Mouse (Mus musculus) MEL (cell line): ENCODE results near the gene Myo3b. TPM values are rescaled to one million over a fixed set of nuclear protein-coding genes. Genes with fewer than 3 reads are reported as not detected.

Source experiments
- DNase-seq: peaks from one replicate; pipeline ENCODE4 v3.0.0; 2011; ENCODE audit warnings: low read depth, low spot score
- H3K27ac ChIP-seq: 2 replicates; pipeline ENCODE4 v1.5.1; 2012; ENCODE audit warnings: low read depth, mild to moderate bottlenecking, control low read depth, low read length, moderate library complexity; ENCODE audit not compliant: control insufficient read depth
- H3K27me3 ChIP-seq, 2 experiments: fragments of 150-350 bp in 1 of 2; sonication (generic) in 1 of 2; 2 replicates each; pipeline ENCODE4 v1.6.1; 2012; ENCODE audit warnings: low read length in 2 of 2, mild to moderate bottlenecking in 2 of 2, improper control_type of control experiment in 1 of 2, moderate library complexity in 1 of 2; ENCODE audit not compliant: insufficient read depth in 2 of 2, control insufficient read depth in 1 of 2
- H3K36me3 ChIP-seq, 2 experiments: 2 replicates each; pipeline ENCODE4 v1.6.1; 2012 to 2014; ENCODE audit warnings: low read length in 2 of 2, improper control_type of control experiment in 1 of 2, inconsistent platforms in 1 of 2, mild to moderate bottlenecking in 1 of 2; ENCODE audit not compliant: insufficient read depth in 2 of 2, control insufficient read depth in 1 of 2
- H3K4me1 ChIP-seq, 2 experiments: fragments of 150-350 bp in 1 of 2; sonication (generic) in 1 of 2; 2 replicates each; pipeline ENCODE4 v1.6.1; 2012; ENCODE audit warnings: low read length in 2 of 2, improper control_type of control experiment in 1 of 2, mild to moderate bottlenecking in 1 of 2; ENCODE audit not compliant: insufficient read depth in 2 of 2, control insufficient read depth in 1 of 2
- H3K4me3 ChIP-seq, 2 experiments: fragments of 150-350 bp in 1 of 2; sonication (generic) in 1 of 2; 2 replicates each; pipeline ENCODE4 v1.5.1; 2012; ENCODE audit warnings: low read depth in 2 of 2, low read length in 2 of 2, mild to moderate bottlenecking in 2 of 2, moderate library complexity in 2 of 2, control low read depth in 1 of 2, improper control_type of control experiment in 1 of 2; ENCODE audit not compliant: control insufficient read depth in 1 of 2, insufficient read depth in 1 of 2
- H3K79me2 ChIP-seq: 2 replicates; pipeline ENCODE4 v1.6.1; 2012; ENCODE audit warnings: mild to moderate bottlenecking, low read length, moderate library complexity; ENCODE audit not compliant: control insufficient read depth, poor library complexity, insufficient read depth
- H3K9ac ChIP-seq: 2 replicates; pipeline ENCODE4 v1.6.1; 2012; ENCODE audit warnings: low read depth, mild to moderate bottlenecking, control low read depth, low read length, moderate library complexity; ENCODE audit not compliant: control insufficient read depth, poor library complexity, severe bottlenecking
- H3K9me3 ChIP-seq: fragments of 150-350 bp; sonication (generic); replicated peaks from 2 replicates; pipeline ENCODE4 v1.6.1; 2012; ENCODE audit warnings: mild to moderate bottlenecking, low read length, improper control_type of control experiment, moderate library complexity; ENCODE audit not compliant: insufficient read depth
- BHLHE40 ChIP-seq: IDR thresholded peaks from 2 replicates; pipeline ENCODE4 v1.6.1; 2012; ENCODE audit warnings: low read depth, mild to moderate bottlenecking, inconsistent platforms, low read length, improper control_type of control experiment, borderline replicate concordance
- CHD1 ChIP-seq: IDR thresholded peaks from 2 replicates; pipeline ENCODE4 v1.6.1; 2012; ENCODE audit warnings: low read depth, mild to moderate bottlenecking, inconsistent platforms, low read length, improper control_type of control experiment
- CTCF ChIP-seq, 3 experiments: IDR thresholded peaks in 2 of 3; conservative IDR thresholded peaks in 1 of 3; 2 replicates each; pipeline ENCODE4 v1.5.1; 2011 to 2012; ENCODE audit warnings: low read length in 3 of 3, low read depth in 2 of 3, mild to moderate bottlenecking in 2 of 3, improper control_type of control experiment in 1 of 3, inconsistent platforms in 1 of 3, mixed read lengths in 1 of 3, moderate library complexity in 1 of 3; ENCODE audit not compliant: control insufficient read depth in 1 of 3, insufficient read depth in 1 of 3, poor library complexity in 1 of 3, severe bottlenecking in 1 of 3
- E2F4 ChIP-seq: IDR thresholded peaks from 2 replicates; pipeline ENCODE4 v1.6.1; 2011; ENCODE audit warnings: low read depth, low read length, improper control_type of control experiment, borderline replicate concordance
- ELF1 ChIP-seq: IDR thresholded peaks from 2 replicates; pipeline ENCODE4 v1.6.1; 2014; ENCODE audit warnings: low read depth, mild to moderate bottlenecking, inconsistent platforms, low read length, improper control_type of control experiment, moderate library complexity
- GABPA ChIP-seq: IDR thresholded peaks from 2 replicates; pipeline ENCODE4 v1.6.1; 2012; ENCODE audit warnings: low read depth, mild to moderate bottlenecking, inconsistent platforms, low read length, improper control_type of control experiment, moderate library complexity
- GATA1 ChIP-seq: IDR thresholded peaks from 2 replicates; pipeline ENCODE4 v1.6.1; 2011; ENCODE audit warnings: low read depth, low read length, improper control_type of control experiment
- HCFC1 ChIP-seq: IDR thresholded peaks from 2 replicates; pipeline ENCODE4 v1.6.1; 2012; ENCODE audit warnings: low read depth, mild to moderate bottlenecking, inconsistent platforms, low read length, improper control_type of control experiment, moderate library complexity
- KAT2A ChIP-seq: conservative IDR thresholded peaks from 2 replicates; pipeline ENCODE4 v1.6.1; 2012; ENCODE audit warnings: low read depth, low read length, improper control_type of control experiment, inconsistent platforms
- MAX ChIP-seq: IDR thresholded peaks from 2 replicates; pipeline ENCODE4 v1.6.1; 2011; ENCODE audit warnings: low read length, improper control_type of control experiment
- MAZ ChIP-seq: IDR thresholded peaks from 2 replicates; pipeline ENCODE4 v1.6.1; 2012; ENCODE audit warnings: low read depth, mild to moderate bottlenecking, inconsistent platforms, low read length, improper control_type of control experiment
- MEF2A ChIP-seq: IDR thresholded peaks from 2 replicates; pipeline ENCODE4 v1.6.1; 2014; ENCODE audit warnings: low read depth, mild to moderate bottlenecking, inconsistent platforms, low read length, improper control_type of control experiment; ENCODE audit not compliant: poor library complexity, insufficient replicate concordance, severe bottlenecking; ENCODE audit errors: extremely low read depth
- MYC ChIP-seq: IDR thresholded peaks from 2 replicates; pipeline ENCODE4 v1.6.1; 2011; ENCODE audit warnings: low read depth, mild to moderate bottlenecking, low read length, improper control_type of control experiment, moderate library complexity
- NELFE ChIP-seq: IDR thresholded peaks from 2 replicates; pipeline ENCODE4 v1.6.1; 2011; ENCODE audit warnings: low read depth, low read length, improper control_type of control experiment
- NRF1 ChIP-seq: IDR thresholded peaks from 2 replicates; pipeline ENCODE4 v1.6.1; 2014; ENCODE audit warnings: low read depth, mild to moderate bottlenecking, inconsistent platforms, low read length, improper control_type of control experiment, moderate library complexity; ENCODE audit not compliant: poor library complexity, insufficient read depth, severe bottlenecking
- POLR2AphosphoS2 ChIP-seq: IDR thresholded peaks from 2 replicates; pipeline ENCODE4 v1.6.1; 2011; ENCODE audit warnings: low read length, improper control_type of control experiment
- RAD21 ChIP-seq: IDR thresholded peaks from 2 replicates; pipeline ENCODE4 v1.6.1; 2011; ENCODE audit warnings: mild to moderate bottlenecking, low read depth, low read length, improper control_type of control experiment
- RCOR1 ChIP-seq: IDR thresholded peaks from 2 replicates; pipeline ENCODE4 v1.6.1; 2012; ENCODE audit warnings: low read depth, mild to moderate bottlenecking, inconsistent platforms, low read length, improper control_type of control experiment
- SIN3A ChIP-seq: IDR thresholded peaks from 2 replicates; pipeline ENCODE4 v1.6.1; 2012; ENCODE audit warnings: low read length, improper control_type of control experiment, inconsistent platforms
- SMC3 ChIP-seq: IDR thresholded peaks from 2 replicates; pipeline ENCODE4 v1.6.1; 2011; ENCODE audit warnings: low read depth, low read length, improper control_type of control experiment
- TAL1 ChIP-seq: IDR thresholded peaks from 2 replicates; pipeline ENCODE4 v1.6.1; 2012; ENCODE audit warnings: mild to moderate bottlenecking, inconsistent platforms, low read length, moderate library complexity, mixed read lengths
- USF2 ChIP-seq, 2 experiments: IDR thresholded peaks; 2 replicates each; pipeline ENCODE4 v1.6.1; 2011 to 2012; ENCODE audit warnings: improper control_type of control experiment in 2 of 2, low read length in 2 of 2, borderline replicate concordance in 1 of 2, inconsistent platforms in 1 of 2, low read depth in 1 of 2, mild to moderate bottlenecking in 1 of 2; ENCODE audit not compliant: insufficient read depth in 1 of 2
- ZC3H11A ChIP-seq: IDR thresholded peaks from 2 replicates; pipeline ENCODE4 v1.6.1; 2012; ENCODE audit warnings: low read depth, mild to moderate bottlenecking, inconsistent platforms, low read length, improper control_type of control experiment
- ZMIZ1 ChIP-seq: IDR thresholded peaks from 2 replicates; pipeline ENCODE4 v1.6.1; 2012; ENCODE audit warnings: low read depth, mild to moderate bottlenecking, inconsistent platforms, low read length, improper control_type of control experiment, moderate library complexity
- polyA plus RNA-seq, 2 experiments: library from polyadenylated mRNA; stranded (reverse) in 1 of 2; unstranded in 1 of 2; fragments of >175 nt in 1 of 2; fragments of >200 nt in 1 of 2; gene quantifications; 2 replicates each; pipeline versions ENCODE4 v1.2.1 to v1.2.4; 2012; ENCODE audit warnings: low replicate concordance in 2 of 2, low read depth in 1 of 2; ENCODE audit not compliant: insufficient read length in 2 of 2, insufficient read depth in 1 of 2, missing spikeins in 1 of 2
- total RNA-seq: library from RNA; depleted of rRNA; stranded (reverse); fragments of 300-350 nt; gene quantifications from 2 replicates; pipeline ENCODE4 v1.2.3, GENCODE M21; 2012

Myo3b gene
- total and polyA plus RNA-seq, 3 experiments: not detected

DNA sequence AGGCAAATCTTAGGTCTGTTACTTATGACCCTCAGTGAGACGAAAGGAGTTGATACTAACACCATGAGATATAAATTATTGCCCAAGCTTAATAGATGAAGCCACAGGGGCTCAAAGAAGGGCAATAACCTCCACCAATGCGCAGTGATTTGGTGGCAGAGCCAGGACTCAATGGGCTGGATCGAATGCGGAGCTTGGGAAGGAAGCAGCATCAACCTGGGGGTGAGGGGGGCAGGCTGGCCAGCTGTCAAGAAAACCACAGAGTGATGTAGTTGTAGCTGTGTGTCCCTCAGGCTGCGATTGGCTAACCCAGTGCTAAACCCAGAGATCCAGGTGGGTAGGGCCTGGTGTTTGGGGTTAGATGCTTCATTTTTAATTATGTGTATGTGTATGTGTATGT lies 4.0 kb upstream of the Myo3b start:
- Histone ChIP-seq H3K36me3 (no peaks in the 10 kb centered on the region), H3K79me2 (no peaks in the 10 kb centered on the region), H3K4me3 (no peak overlapping the region), H3K27me3 (no peaks in the 10 kb centered on the region; a peak in 2 of 4 replicates), H3K4me1 (no peaks in the 10 kb centered on the region), H3K9ac (no peak overlapping the region), H3K27ac (no peak overlapping the region), H3K9me3 (no peaks in the 10 kb centered on the region)
- no peak for TF ChIP-seq MAZ
- TF ChIP-seq ZMIZ1: no peak
- TF ChIP-seq ELF1: no peak
- no peak for TF ChIP-seq MYC
- TF ChIP-seq CHD1: no peak
- no peak for TF ChIP-seq NELFE
- TF ChIP-seq SIN3A: no peak
- TF ChIP-seq TAL1: no peak
- no peak for TF ChIP-seq MEF2A
- no peak for TF ChIP-seq GABPA
- TF ChIP-seq POLR2AphosphoS2: no peak
- TF ChIP-seq KAT2A: no peak
- no peak for TF ChIP-seq GATA1
- no peak for TF ChIP-seq HCFC1
- no peak for TF ChIP-seq CTCF (IDR thresholded peaks at IDR 0.05 in 2 of 3, conservative IDR thresholded peaks at IDR 0.05 in 1 of 3; ENCODE audit: control insufficient read depth in 1 of 3, insufficient read depth in 1 of 3, low read depth in 2 of 3, low read length in 3 of 3, poor library complexity in 1 of 3, severe bottlenecking in 1 of 3)
- no peak for TF ChIP-seq USF2 (IDR thresholded peaks at IDR 0.05; ENCODE audit: borderline replicate concordance in 1 of 2, insufficient read depth in 1 of 2, low read depth in 1 of 2, low read length in 2 of 2)
- no peak for TF ChIP-seq RCOR1
- no peak for TF ChIP-seq SMC3
- no peak for DNase-seq

DNA sequence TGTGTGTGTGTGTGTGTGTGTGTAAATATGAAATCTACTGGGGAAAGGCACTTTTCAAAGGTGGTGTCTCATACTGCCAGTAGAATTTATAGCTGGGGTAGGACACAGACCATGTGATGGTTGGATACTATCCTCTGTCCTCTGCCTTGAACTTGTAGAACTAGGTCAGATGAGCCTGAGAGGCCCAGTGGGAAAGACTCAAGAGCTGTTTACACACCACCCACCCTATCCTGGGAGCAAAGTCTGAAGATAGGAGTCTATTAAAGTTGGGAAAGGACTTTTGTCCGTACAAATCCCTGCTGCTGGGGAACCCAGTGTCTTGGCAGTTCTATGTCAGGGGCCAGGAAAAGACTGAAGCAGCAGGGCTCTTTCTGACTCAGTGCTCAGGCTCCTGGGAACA lies 3.6 kb upstream of the Myo3b start:
- Histone ChIP-seq H3K4me3 (no peak overlapping the region), H3K36me3 (no peaks in the 10 kb centered on the region), H3K27me3 (no peaks in the 10 kb centered on the region; a peak in 2 of 4 replicates), H3K9me3 (no peaks in the 10 kb centered on the region), H3K9ac (no peak overlapping the region), H3K27ac (no peak overlapping the region), H3K79me2 (no peaks in the 10 kb centered on the region), H3K4me1 (no peaks in the 10 kb centered on the region)
- no peak for DNase-seq
- TF ChIP-seq NRF1: no peak
- TF ChIP-seq GABPA: no peak
- no peak for TF ChIP-seq CHD1
- TF ChIP-seq ZC3H11A: no peak
- no peak for TF ChIP-seq E2F4
- no peak for TF ChIP-seq MAX
- no peak for TF ChIP-seq RAD21
- no peak for TF ChIP-seq MAZ
- TF ChIP-seq BHLHE40: no peak
